Mouse (Mus musculus): ENCODE results near the gene Hist1h2ab. TPM values are rescaled to one million over a fixed set of nuclear protein-coding genes. Genes with fewer than 3 reads are reported as not detected.
"Not testable (repeated sequence)": the region's sequence is repeated elsewhere in the genome, so short reads cannot be mapped to it uniquely, and the experiment has no call there.

Gene Hist1h2ab
- polyA plus RNA-seq, 1 experiment from 2014 or later: 5.1 TPM

- ATAC-seq (ENCODE audit: low read depth): no peak
- Histone ChIP-seq H3K36me3 (no peaks in the 10 kb centered on the region), H3K27ac (replicated peaks) (peak overlapping the region; percentile 90), H3K9ac (peak overlapping the region; percentile 78), H3K4me1 (replicated peaks) (peaks cover 32% of the 10 kb centered on the region), H3K9me3 (no peaks in the 10 kb centered on the region), H3K27me3 (no peaks in the 10 kb centered on the region), H3K4me2 (peak overlapping the region; percentile 98), H3K4me3 (peak overlapping the region; percentile 48)
- WGBS: 1% methylated on average over 14 of the region's 14 CpGs
These were observed 11.0 kb upstream of the Hist1h2ab start for GRCm38 (mm10) chr13:23739922-23740252.

GRCm38 (mm10) chr13:23740256-23740840 is 10.6 kb upstream of the Hist1h2ab start:
- no peak for ATAC-seq (ENCODE audit: low read depth)
- Histone ChIP-seq H3K4me2 (peak overlapping the region; percentile 98), H3K27ac (replicated peaks) (peak overlapping the region; percentile 90), H3K4me1 (replicated peaks) (peaks cover 32% of the 10 kb centered on the region), H3K27me3 (no peaks in the 10 kb centered on the region), H3K9ac (peak overlapping the region; percentile 78), H3K9me3 (no peaks in the 10 kb centered on the region), H3K4me3 (peak overlapping the region; percentile 48), H3K36me3 (no peaks in the 10 kb centered on the region)
- WGBS: 33% methylated on average over 13 of the region's 13 CpGs

- Histone ChIP-seq H3K36me3 (no peaks in the 10 kb centered on the region), H3K4me3 (no peak overlapping the region), H3K9ac (no peak overlapping the region), H3K4me2 (peak overlapping the region; percentile 98), H3K9me3 (no peaks in the 10 kb centered on the region), H3K27me3 (no peaks in the 10 kb centered on the region), H3K4me1 (replicated peaks) (peaks cover 32% of the 10 kb centered on the region), H3K27ac (replicated peaks) (no peak overlapping the region)
- ATAC-seq (ENCODE audit: low read depth): no peak
- WGBS: 69% methylated on average over 5 of the region's 5 CpGs
These were observed 10.0 kb upstream of the Hist1h2ab start for GRCm38 (mm10) chr13:23740910-23741309.

- no peaks in the 10 kb centered on the region for H3K36me3 ChIP-seq
- no peaks in the 10 kb centered on the region for H3K9me3 ChIP-seq
These were observed 8.9 kb upstream of the Hist1h2ab start for GRCm38 (mm10) chr13:23742007-23742406.

GRCm38 (mm10) chr13:23743215-23743614 is 7.7 kb upstream of the Hist1h2ab start:
- H3K4me3 ChIP-seq: no peak overlapping the region
- no peaks in the 10 kb centered on the region for H3K27me3 ChIP-seq
- no peaks in the 10 kb centered on the region for H3K9me3 ChIP-seq
- no peaks in the 10 kb centered on the region for H3K36me3 ChIP-seq
- no peak overlapping the region for H3K4me2 ChIP-seq
- no peak overlapping the region for H3K27ac ChIP-seq (replicated peaks)
- ATAC-seq (ENCODE audit: low read depth): no peak
- H3K4me1 ChIP-seq (replicated peaks): peaks cover 39% of the 10 kb centered on the region
- WGBS: 86% methylated on average over 5 of the region's 5 CpGs
- H3K9ac ChIP-seq: no peak overlapping the region

More at GRCm38 (mm10) chr13:23742007-23742406, 8.9 kb upstream of the Hist1h2ab start:
- ATAC-seq (ENCODE audit: low read depth): no peak
- peaks cover 33% of the 10 kb centered on the region for H3K4me1 ChIP-seq (replicated peaks)
- H3K4me2 ChIP-seq: no peak overlapping the region
- H3K27me3 ChIP-seq: no peaks in the 10 kb centered on the region
- H3K9ac ChIP-seq: no peak overlapping the region
- H3K4me3 ChIP-seq: no peak overlapping the region
- no peak overlapping the region for H3K27ac ChIP-seq (replicated peaks)

- H3K27ac ChIP-seq (replicated peaks): 0 out of 2 replicates have a peak overlapping the region, but pooled peaks have one; percentile 9
- peaks cover 39% of the 10 kb centered on the region for H3K4me1 ChIP-seq (replicated peaks)
- peak overlapping the region; percentile 71 for H3K4me2 ChIP-seq
- no peak for ATAC-seq (ENCODE audit: low read depth)
- WGBS: 51% methylated on average over 4 of the region's 4 CpGs
- H3K4me3 ChIP-seq: no peak overlapping the region
- 0 out of 2 replicates have a peak overlapping the region, but pooled peaks have one; percentile 31 for H3K9ac ChIP-seq
- H3K9me3 ChIP-seq: no peaks in the 10 kb centered on the region
- no peaks in the 10 kb centered on the region for H3K27me3 ChIP-seq
- H3K36me3 ChIP-seq: no peaks in the 10 kb centered on the region
These were observed 7.0 kb upstream of the Hist1h2ab start for GRCm38 (mm10) chr13:23743963-23744362.

GRCm38 (mm10) chr13:23744421-23745380 is 6.2 kb upstream of the Hist1h2ab start:
- H3K4me2 ChIP-seq: peak overlapping the region; percentile 71
- ATAC-seq (ENCODE audit: low read depth): no peak
- peaks cover 33% of the 10 kb centered on the region for H3K4me1 ChIP-seq (replicated peaks)
- no peaks in the 10 kb centered on the region for H3K36me3 ChIP-seq
- 0 out of 2 replicates have a peak overlapping the region, but pooled peaks have one; percentile 9 for H3K27ac ChIP-seq (replicated peaks)
- WGBS: 1% methylated on average over 16 of the region's 36 CpGs
- H3K4me3 ChIP-seq: peak overlapping the region; percentile 41
- H3K27me3 ChIP-seq: no peaks in the 10 kb centered on the region
- no peaks in the 10 kb centered on the region for H3K9me3 ChIP-seq
- peak overlapping the region; percentile 52; the same call in 1 of the 2 replicates for H3K9ac ChIP-seq

- peak within 1 kb of the TSS; percentile 95 for H3K27ac ChIP-seq (replicated peaks)
- H3K4me1 ChIP-seq (replicated peaks): peaks cover 26% of the 10 kb centered on the region
- H3K4me2 ChIP-seq: peak within 1 kb of the TSS; percentile 71
- WGBS: under 1% methylated on average over 25 of the region's 28 CpGs
- peak within 1 kb of the TSS; percentile 41 for H3K4me3 ChIP-seq
- H3K9ac ChIP-seq: peak within 1 kb of the TSS; percentile 61
- H3K36me3 ChIP-seq: no peaks in the 10 kb centered on the region
- peak; percentile 57 for ATAC-seq (ENCODE audit: low read depth)
- no peaks in the 10 kb centered on the region for H3K27me3 ChIP-seq
- no peaks in the 10 kb centered on the region for H3K9me3 ChIP-seq
These were observed 5.4 kb upstream of the Hist1h2ab start, which contains the start of gene Hist1h3c for GRCm38 (mm10) chr13:23745381-23746161. TSS of gene Hist1h3c (minus strand) at chr13:23745602.

- Histone ChIP-seq H3K4me2 (peak within 1 kb of the TSS; percentile 71), H3K4me3 (peak within 1 kb of the TSS; percentile 41), H3K27ac (replicated peaks) (peak within 1 kb of the TSS; percentile 95), H3K4me1 (replicated peaks) (peaks cover 23% of the 10 kb centered on the region), H3K9ac (peak within 1 kb of the TSS; percentile 64)
- not testable (repeated sequence) for H3K36me3 ChIP-seq, H3K27me3 ChIP-seq, H3K9me3 ChIP-seq
- peak; percentile 94 for ATAC-seq (ENCODE audit: low read depth)
- WGBS: under 1% methylated on average over 42 of the region's 58 CpGs
These were observed 4.5 kb upstream of the Hist1h2ab start, which contains the start of gene Hist1h2bb for GRCm38 (mm10) chr13:23746201-23747080. TSS of gene Hist1h2bb (plus strand) at chr13:23746734.

- H3K4me3 ChIP-seq: peak overlapping the region; percentile 41
- H3K9me3 ChIP-seq: no peaks in the 10 kb centered on the region
- peak overlapping the region; percentile 71 for H3K4me2 ChIP-seq
- 3% methylated on average over 13 of the region's 13 CpGs for WGBS
- ATAC-seq (ENCODE audit: low read depth): no peak; the same call in 1 of the 2 replicates
- H3K4me1 ChIP-seq (replicated peaks): peaks cover 27% of the 10 kb centered on the region
- no peaks in the 10 kb centered on the region for H3K36me3 ChIP-seq
- peak overlapping the region; percentile 64 for H3K9ac ChIP-seq
- peak overlapping the region; percentile 95 for H3K27ac ChIP-seq (replicated peaks)
- H3K27me3 ChIP-seq: no peaks in the 10 kb centered on the region
These were observed 3.6 kb upstream of the Hist1h2ab start for GRCm38 (mm10) chr13:23747081-23747891.
